Mouse (Mus musculus) liver, adult 2 months (tissue): Measurements from ENCODE around the gene Gnaq.

Experiments
- CTCF ChIP-seq: fragments of 200-500 bp; IDR thresholded peaks from 2 replicates; pipeline ENCODE4 v1.5.1; 2011; ENCODE audit warnings: low read depth, low read length, control low read depth
- POLR2A ChIP-seq: fragments of 200-500 bp; IDR thresholded peaks from 2 replicates; pipeline ENCODE4 v1.6.1; 2011; ENCODE audit warnings: low read length, control low read depth; ENCODE audit not compliant: insufficient read depth; ENCODE audit errors: extremely low read depth

GRCm38 (mm10) chr19:16132791-16132864 is at the start of gene Gnaq:
- no peak for TF ChIP-seq CTCF
- no peak for TF ChIP-seq POLR2A
